Mouse (Mus musculus) C2C12 (cell line): Measurements from ENCODE around the gene Gper1.

Source experiments
- CEBPB ChIP-seq: IDR thresholded peaks from one replicate; pipeline ENCODE4 v1.6.1; 2011; ENCODE audit warnings: low read depth, mild to moderate bottlenecking, control low read depth, moderate library complexity
- CTCF ChIP-seq: IDR thresholded peaks from one replicate; pipeline ENCODE4 v1.5.1; 2011; ENCODE audit not compliant: control insufficient read depth, insufficient read depth, insufficient read length
- FOSL1 ChIP-seq: IDR thresholded peaks from one replicate; pipeline ENCODE4 v1.8.0; 2011; ENCODE audit warnings: mild to moderate bottlenecking, low read length; ENCODE audit not compliant: poor library complexity, insufficient read depth, severe bottlenecking
- MAX ChIP-seq: IDR thresholded peaks from one replicate; pipeline ENCODE4 v1.6.1; 2011; ENCODE audit warnings: mild to moderate bottlenecking, control low read depth
- MYOD1 ChIP-seq: IDR thresholded peaks from one replicate; pipeline ENCODE4 v1.6.1; 2011; ENCODE audit warnings: low read depth; ENCODE audit not compliant: control insufficient read depth, insufficient read length
- MYOG ChIP-seq: IDR thresholded peaks from one replicate; pipeline ENCODE4 v1.6.1; 2011; ENCODE audit not compliant: control insufficient read depth, insufficient read length; ENCODE audit errors: extremely low read depth
- USF1 ChIP-seq: IDR thresholded peaks from one replicate; pipeline ENCODE4 v1.6.1; 2011; ENCODE audit warnings: low read depth, mild to moderate bottlenecking, control low read depth, moderate library complexity

DNA sequence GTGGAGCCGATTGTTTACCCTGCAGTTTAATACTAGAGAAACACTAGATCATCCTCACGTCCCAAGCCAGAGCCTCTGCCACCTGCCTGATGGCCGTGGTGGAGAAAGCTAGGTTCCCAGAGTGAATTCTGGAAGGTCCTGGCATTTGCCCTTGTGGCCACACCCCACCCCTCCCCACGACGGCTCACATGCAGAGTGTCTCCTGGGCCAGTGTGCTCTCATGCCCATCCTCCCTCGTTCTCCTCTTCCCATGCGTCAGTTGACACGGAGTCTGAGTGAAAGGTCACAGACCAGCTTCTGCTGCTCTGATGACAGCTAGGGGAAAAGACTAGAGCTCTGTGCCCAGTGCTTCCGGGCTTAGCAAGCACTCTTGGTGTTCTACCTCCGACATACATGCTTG lies 38.4 kb upstream of the Gper1 start:
- TF ChIP-seq MAX (no peak), CTCF (no peak), USF1 (no peak), MYOG (no peak), MYOD1 (no peak), CEBPB (no peak), FOSL1 (no peak)
